Mouse (Mus musculus): ENCODE measurements around the gene Rasa3. TPM values are rescaled to one million over a fixed set of nuclear protein-coding genes. Genes with fewer than 3 reads are reported as not detected.

Gene Rasa3
- total and polyA plus RNA-seq, 3 experiments: 22.4 to 28.0 TPM; not detected in 1

- Histone ChIP-seq H3K27ac (ENCODE audit: control insufficient read depth, low read depth, low read length) (no peak overlapping the region), H3K79me2 (ENCODE audit: control insufficient read depth, insufficient read depth, low read length, poor library complexity) (no peaks in the 10 kb centered on the region), H3K36me3 (ENCODE audit: control insufficient read depth in 1 of 2, insufficient read depth in 2 of 2, low read length in 2 of 2) (no peaks in the 10 kb centered on the region), H3K9me3 (replicated peaks; ENCODE audit: insufficient read depth, low read length) (no peaks in the 10 kb centered on the region), H3K9ac (ENCODE audit: control insufficient read depth, low read depth, low read length, poor library complexity, severe bottlenecking) (no peak overlapping the region), H3K27me3 (ENCODE audit: control insufficient read depth in 1 of 2, insufficient read depth in 2 of 2, low read length in 2 of 2) (peaks cover 0 to 2% of the 10 kb centered on the region in 2 experiments; a peak in 1 of 4 replicates), H3K4me3 (ENCODE audit: control insufficient read depth in 1 of 2, insufficient read depth in 1 of 2, low read depth in 2 of 2, low read length in 2 of 2) (no peak overlapping the region), H3K4me1 (ENCODE audit: control insufficient read depth in 1 of 2, insufficient read depth in 2 of 2, low read length in 2 of 2) (peaks cover 0 to 3% of the 10 kb centered on the region in 2 experiments; a peak in 1 of 4 replicates)
- DNase-seq (ENCODE audit: low read depth, low spot score): no peak
- TF ChIP-seq CHD1 (IDR thresholded peaks at IDR 0.05; ENCODE audit: low read depth, low read length) (no peak), RAD21 (IDR thresholded peaks at IDR 0.05; ENCODE audit: low read depth, low read length) (no peak), ZC3H11A (IDR thresholded peaks at IDR 0.05; ENCODE audit: low read depth, low read length) (no peak), NRF1 (IDR thresholded peaks at IDR 0.05; ENCODE audit: insufficient read depth, low read depth, low read length, poor library complexity, severe bottlenecking) (no peak), SMC3 (IDR thresholded peaks at IDR 0.05; ENCODE audit: low read depth, low read length) (no peak), USF2 (IDR thresholded peaks at IDR 0.05; ENCODE audit: borderline replicate concordance in 1 of 2, insufficient read depth in 1 of 2, low read depth in 1 of 2, low read length in 2 of 2) (no peak), USF1 (IDR thresholded peaks at IDR 0.05; ENCODE audit: low read depth, low read length) (no peak), BHLHE40 (IDR thresholded peaks at IDR 0.05; ENCODE audit: borderline replicate concordance, low read depth, low read length) (no peak), NELFE (IDR thresholded peaks at IDR 0.05; ENCODE audit: low read depth, low read length) (no peak), HCFC1 (IDR thresholded peaks at IDR 0.05; ENCODE audit: low read depth, low read length) (no peak), UBTF (IDR thresholded peaks at IDR 0.05; ENCODE audit: borderline replicate concordance, insufficient read depth, low read depth, low read length) (no peak), POLR2AphosphoS2 (IDR thresholded peaks at IDR 0.05; ENCODE audit: low read length) (no peak), EP300 (IDR thresholded peaks at IDR 0.05; ENCODE audit: low read depth in 1 of 2, low read length in 2 of 2) (no peak), ETS1 (IDR thresholded peaks at IDR 0.05; ENCODE audit: low read depth, low read length) (no peak), ZMIZ1 (IDR thresholded peaks at IDR 0.05; ENCODE audit: low read depth, low read length) (no peak), ZKSCAN1 (IDR thresholded peaks at IDR 0.05; ENCODE audit: low read depth, low read length) (no peak), POLR2AphosphoS5 (IDR thresholded peaks at IDR 0.05; ENCODE audit: borderline replicate concordance, low read depth, low read length) (no peak), GATA1 (IDR thresholded peaks at IDR 0.05; ENCODE audit: low read depth, low read length) (no peak)
These were observed 125.9 kb downstream of the Rasa3 start for GRCm38 (mm10) chr8:13551574-13551830.

- H3K9ac ChIP-seq (ENCODE audit: control insufficient read depth, low read depth, low read length, poor library complexity, severe bottlenecking): no peak overlapping the region
- peaks cover 0 to 3% of the 10 kb centered on the region in 2 experiments; a peak in 1 of 4 replicates for H3K4me1 ChIP-seq (ENCODE audit: control insufficient read depth in 1 of 2, insufficient read depth in 2 of 2, low read length in 2 of 2)
- no peaks in the 10 kb centered on the region for H3K9me3 ChIP-seq (replicated peaks; ENCODE audit: insufficient read depth, low read length)
- no peaks in the 10 kb centered on the region for H3K79me2 ChIP-seq (ENCODE audit: control insufficient read depth, insufficient read depth, low read length, poor library complexity)
- peak; percentile 94 for DNase-seq (ENCODE audit: low read depth, low spot score)
- no peak overlapping the region for H3K4me3 ChIP-seq (ENCODE audit: control insufficient read depth in 1 of 2, insufficient read depth in 1 of 2, low read depth in 2 of 2, low read length in 2 of 2)
- H3K36me3 ChIP-seq (ENCODE audit: control insufficient read depth in 1 of 2, insufficient read depth in 2 of 2, low read length in 2 of 2): no peaks in the 10 kb centered on the region
- H3K27me3 ChIP-seq (ENCODE audit: control insufficient read depth in 1 of 2, insufficient read depth in 2 of 2, low read length in 2 of 2): peaks cover 0 to 2% of the 10 kb centered on the region in 2 experiments; a peak in 1 of 4 replicates
- no peak overlapping the region for H3K27ac ChIP-seq (ENCODE audit: control insufficient read depth, low read depth, low read length)
- TF ChIP-seq MYC (IDR thresholded peaks at IDR 0.05; ENCODE audit: low read depth, low read length): no peak
- TF ChIP-seq EP300 (IDR thresholded peaks at IDR 0.05; ENCODE audit: low read depth in 1 of 2, low read length in 2 of 2): no peak
- TF ChIP-seq ELF1 (IDR thresholded peaks at IDR 0.05; ENCODE audit: low read depth, low read length): no peak
- TF ChIP-seq KAT2A (conservative IDR thresholded peaks at IDR 0.05; ENCODE audit: low read depth, low read length): no peak
- no peak for TF ChIP-seq CHD2 (IDR thresholded peaks at IDR 0.05; ENCODE audit: low read length)
- no peak for TF ChIP-seq POLR2AphosphoS5 (IDR thresholded peaks at IDR 0.05; ENCODE audit: borderline replicate concordance, low read depth, low read length)
- TF ChIP-seq E2F4 (IDR thresholded peaks at IDR 0.05; ENCODE audit: borderline replicate concordance, low read depth, low read length): no peak
- TF ChIP-seq POLR2AphosphoS2 (IDR thresholded peaks at IDR 0.05; ENCODE audit: low read length): no peak
- TF ChIP-seq USF2 (IDR thresholded peaks at IDR 0.05; ENCODE audit: borderline replicate concordance in 1 of 2, insufficient read depth in 1 of 2, low read depth in 1 of 2, low read length in 2 of 2): no peak
- no peak for TF ChIP-seq USF1 (IDR thresholded peaks at IDR 0.05; ENCODE audit: low read depth, low read length)
- TF ChIP-seq ZNF384 (IDR thresholded peaks at IDR 0.05; ENCODE audit: low read depth, low read length): no peak
- TF ChIP-seq JUND (IDR thresholded peaks at IDR 0.05; ENCODE audit: low read depth, low read length): no peak
- TF ChIP-seq GATA1 (IDR thresholded peaks at IDR 0.05; ENCODE audit: low read depth, low read length): no peak
- TF ChIP-seq TBP (IDR thresholded peaks at IDR 0.05; ENCODE audit: low read depth, low read length): 0 out of 2 replicates have a peak, but pooled peaks have one; percentile 43
- peak; percentile 100 for TF ChIP-seq RAD21 (IDR thresholded peaks at IDR 0.05; ENCODE audit: low read depth, low read length)
- no peak for TF ChIP-seq POLR2A (IDR thresholded peaks at IDR 0.05; ENCODE audit: control insufficient read depth in 1 of 2, insufficient read depth in 1 of 2, low read depth in 1 of 2, low read length in 2 of 2, poor library complexity in 1 of 2)
- no peak for TF ChIP-seq MEF2A (IDR thresholded peaks at IDR 0.05; ENCODE audit: extremely low read depth, insufficient replicate concordance, low read depth, low read length, poor library complexity, severe bottlenecking)
These were observed 126.5 kb downstream of the Rasa3 start for GRCm38 (mm10) chr8:13550718-13551573.

All from MEL (cell line).